Mouse (Mus musculus) telencephalon, adult 2 months (tissue): ENCODE data around the gene Tnpo2.

Experiments used
- DNase-seq: peaks from one replicate; pipeline ENCODE4 v3.0.0-alpha.2; 2011; ENCODE audit warnings: low read depth, low spot score

Gene Tnpo2

GRCm38 (mm10) chr8:85100076-85100665, 63.5 kb downstream of the Tnpo2 start:
- no peak for DNase-seq
